Mouse (Mus musculus) cerebellum, adult 9-11 months (tissue): Measurements from ENCODE around the gene Rabl2.

ENCODE experiments used
- DNase-seq: peaks from one replicate; pipeline ENCODE4 v3.0.0; 2022

The Rabl2 gene

DNA sequence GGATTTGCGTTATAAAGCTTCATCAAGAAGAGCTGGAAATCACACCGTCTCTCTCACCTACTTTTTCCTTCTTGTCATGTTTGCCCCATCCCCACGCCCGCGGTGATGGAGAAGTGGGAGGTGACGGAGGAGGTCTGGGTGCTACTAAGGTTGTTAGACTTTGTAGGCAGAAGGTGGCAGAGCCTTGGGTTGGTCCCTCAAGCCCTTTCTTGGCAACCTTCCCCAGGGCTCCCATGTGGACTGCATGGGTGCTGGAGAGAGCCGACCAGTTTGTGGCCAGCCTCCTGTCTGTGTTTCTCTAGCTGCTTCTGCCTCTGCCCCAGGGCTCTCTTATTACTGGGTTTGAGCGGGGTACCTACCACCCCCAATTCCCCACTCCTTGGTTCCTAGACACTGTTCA is 41.2 kb downstream of the Rabl2 start:
- DNase-seq: peak; percentile 66

- peak; percentile 97 for DNase-seq
Observed at GRCm38 (mm10) chr15:89548837-89549236, 42.9 kb downstream of the Rabl2 start.

- peak; percentile 68 for DNase-seq
Observed at GRCm38 (mm10) chr15:89547824-89548601, 43.7 kb downstream of the Rabl2 start.

- DNase-seq: peak; percentile 63
Observed at GRCm38 (mm10) chr15:89547321-89547720, 44.4 kb downstream of the Rabl2 start.

DNA sequence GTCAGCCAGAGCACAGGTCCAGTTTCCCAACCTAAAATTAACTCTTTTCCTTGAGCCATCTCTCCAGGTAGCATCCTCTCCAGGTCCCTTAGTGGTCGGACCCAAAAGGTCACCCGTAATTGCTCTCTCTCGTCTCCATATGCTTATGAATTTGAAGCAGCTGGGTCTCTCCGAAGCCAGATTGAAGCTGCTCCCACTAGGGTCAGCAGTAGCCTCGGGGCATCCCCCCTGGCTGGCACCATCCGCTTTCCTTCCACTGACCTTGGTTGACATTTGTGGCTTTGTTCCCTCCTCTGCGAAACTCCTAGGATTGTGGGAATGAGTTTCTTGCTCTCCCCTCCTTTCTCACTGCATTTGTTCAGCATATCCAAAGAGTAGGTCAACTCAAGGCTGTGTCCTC is 47.6 kb downstream of the Rabl2 start:
- DNase-seq: peak; percentile 83

- no peak for DNase-seq
Observed at GRCm38 (mm10) chr15:89533843-89534207, 57.9 kb downstream of the Rabl2 start.

DNA sequence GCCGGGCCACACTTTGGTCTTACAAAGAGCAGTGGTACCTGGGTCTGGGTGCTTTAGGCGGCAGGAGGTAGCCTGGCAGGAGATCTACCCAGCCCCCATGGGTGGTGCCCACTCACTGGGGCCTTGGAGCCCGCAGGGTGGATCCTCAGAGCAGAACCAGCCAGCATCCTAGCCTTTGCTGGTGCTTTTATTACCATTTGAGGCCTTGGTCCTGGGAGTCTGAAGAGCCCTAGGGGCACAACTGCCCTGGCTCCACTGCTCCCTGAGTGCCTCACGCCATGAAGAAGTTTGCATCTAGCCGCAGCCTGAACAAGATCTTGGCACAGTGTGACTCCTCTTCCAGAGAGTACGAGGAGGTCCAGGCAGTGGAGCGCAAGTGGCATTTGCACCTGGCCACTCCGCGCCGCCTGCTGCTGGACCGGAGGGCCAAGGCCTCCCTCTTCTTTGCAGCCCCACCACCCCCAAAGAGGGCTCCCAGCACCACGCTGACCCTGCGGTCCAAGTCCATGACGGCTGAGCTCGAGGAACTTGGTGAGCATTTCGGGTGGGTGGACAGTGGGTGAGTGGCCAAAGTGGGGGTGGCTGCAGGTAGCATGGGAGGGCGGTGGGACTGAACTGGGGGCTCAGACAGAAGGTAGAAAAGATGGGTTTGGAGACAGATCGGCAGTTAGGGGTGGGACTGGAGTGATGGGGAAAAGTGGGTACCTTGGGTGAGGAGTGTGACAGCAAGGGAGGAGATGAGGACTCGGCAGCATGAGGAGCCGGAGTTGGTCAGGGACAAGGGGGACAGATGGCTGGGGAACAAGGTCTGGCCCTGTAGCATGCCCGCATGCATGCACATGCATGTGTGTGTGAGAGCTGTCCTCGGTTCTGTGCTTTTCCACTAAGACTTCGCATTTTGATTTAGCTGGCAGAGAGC is 58.5 kb downstream of the Rabl2 start:
- DNase-seq: peak; percentile 70
